Mouse (Mus musculus) liver, postnatal 0 days (tissue): Measurements from ENCODE around the gene P4htm. TPM values are rescaled to one million over a fixed set of nuclear protein-coding genes. Genes with fewer than 3 reads are reported as not detected.

Source experiments
- ATAC-seq: fragments of 200-750 bp; cut with Nextera tagmentation; 2 replicates; pipeline ENCODE4 v1.8.0; 2017; ENCODE audit warnings: mild to moderate bottlenecking, moderate library complexity
- DNase-seq: peaks from one replicate; pipeline ENCODE4 v3.0.0-alpha.2; 2016
- H3K27ac ChIP-seq: fragments of 300-500 bp; sonication (generic); 2 replicates; pipeline ENCODE4 v1.5.1; 2014; ENCODE audit warnings: antibody characterized with exemption, moderate library complexity, mild to moderate bottlenecking, low read depth
- H3K27me3 ChIP-seq: fragments of 300-500 bp; sonication (generic); 2 replicates; pipeline ENCODE4 v1.6.1; 2014; ENCODE audit warnings: low read length, control low read depth, mixed read lengths; ENCODE audit not compliant: insufficient read depth
- H3K36me3 ChIP-seq: fragments of 300-500 bp; sonication (generic); replicated peaks from 2 replicates; pipeline ENCODE4 v1.6.1; 2014; ENCODE audit warnings: mild to moderate bottlenecking, control low read depth, low read length, moderate library complexity, mixed read lengths; ENCODE audit not compliant: insufficient read depth
- H3K4me1 ChIP-seq: fragments of 300-500 bp; sonication (generic); 2 replicates; pipeline ENCODE4 v1.6.1; 2014; ENCODE audit warnings: antibody characterized with exemption, mild to moderate bottlenecking, control low read depth; ENCODE audit not compliant: insufficient read depth
- H3K4me2 ChIP-seq: fragments of 300-500 bp; sonication (generic); 2 replicates; pipeline ENCODE4 v1.6.1; 2014; ENCODE audit warnings: low read depth, mild to moderate bottlenecking, low read length, moderate library complexity, mixed read lengths
- H3K4me3 ChIP-seq: fragments of 300-500 bp; sonication (generic); 2 replicates; pipeline ENCODE4 v1.5.1; 2014; ENCODE audit warnings: low read depth, low read length
- H3K9ac ChIP-seq: fragments of 300-500 bp; sonication (generic); replicated peaks from 2 replicates; pipeline ENCODE4 v1.6.1; 2014; ENCODE audit warnings: mild to moderate bottlenecking, moderate library complexity
- H3K9me3 ChIP-seq: fragments of 300-500 bp; sonication (generic); 2 replicates; pipeline ENCODE4 v1.6.1; 2016; ENCODE audit warnings: mild to moderate bottlenecking, control low read depth, low read length, mixed read lengths
- CTCF ChIP-seq: sonication (generic); IDR thresholded peaks from 2 replicates; pipeline ENCODE4 v1.5.1; 2016; ENCODE audit warnings: antibody characterized with exemption, low read depth
- EP300 ChIP-seq: IDR thresholded peaks from 2 replicates; pipeline ENCODE4 v1.6.1; 2016; ENCODE audit warnings: antibody characterized with exemption, low read depth, mild to moderate bottlenecking
- WGBS: fragments of 180-500 bp; shearing (Covaris S2); extraction: QIAGEN DNeasy Blood & Tissue Kit; methylation state at CpG from one replicate; pipeline ENCODE4 v1.1.7; 2014; ENCODE audit not compliant: insufficient replicate concordance; 5-methylcytosine and 5-hydroxymethylcytosine counted together
- polyA plus RNA-seq: library from polyadenylated mRNA; unstranded; fragments of >200 nt; fragmentation: Nextera tagmentation; extraction: Ambion mirVana; gene quantifications from 2 replicates; pipeline ENCODE4 v1.2.1, GENCODE M21; 2015

The P4htm gene
- polyA plus RNA-seq, 1 experiment from 2014 or later: 0.40 TPM

DNA sequence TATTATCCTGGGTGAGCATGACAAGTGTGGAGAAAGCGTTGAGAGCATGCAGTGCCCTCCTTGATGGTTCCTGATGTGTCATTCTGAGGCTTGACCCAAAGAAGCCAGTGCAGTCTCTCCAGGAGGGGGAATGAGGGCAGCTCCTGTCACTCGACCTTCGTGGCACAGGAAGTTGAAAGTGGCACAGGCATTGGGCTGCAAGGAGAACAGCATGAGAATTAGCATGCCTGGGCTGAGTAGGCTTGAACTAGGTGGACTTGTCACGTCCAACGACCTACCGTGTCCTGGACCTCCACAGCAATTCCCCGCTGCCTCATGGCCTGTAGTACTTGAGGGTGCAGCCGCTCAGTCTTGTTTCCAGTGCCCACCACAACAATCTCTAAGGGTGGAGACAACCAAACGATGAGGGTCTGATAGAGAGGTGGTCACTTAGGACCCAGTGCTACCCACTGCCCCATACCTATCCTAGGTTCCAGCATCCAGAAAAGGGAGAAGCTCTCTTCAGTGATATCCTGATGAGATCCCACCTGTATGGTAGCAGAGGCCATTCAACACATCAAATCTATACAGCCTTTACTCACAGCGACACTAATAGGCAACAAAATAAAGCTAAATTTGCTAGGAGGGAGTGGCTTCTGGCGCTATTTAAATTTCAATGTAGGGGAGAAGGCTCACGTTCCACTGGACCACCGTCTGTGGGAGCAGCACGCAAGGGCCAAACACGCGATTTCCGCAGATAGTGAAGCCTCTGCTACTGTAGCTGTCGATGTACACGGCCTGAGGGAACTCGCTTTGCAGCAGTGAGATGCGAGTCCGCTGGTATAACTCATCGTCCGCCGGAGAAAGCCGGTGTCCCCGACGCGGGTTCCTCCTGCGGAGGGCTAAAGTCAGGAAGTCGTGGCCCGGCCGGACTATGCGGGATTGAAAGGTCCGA, 31.3 kb downstream of the P4htm start:
- H3K27ac ChIP-seq: peak overlapping the region; percentile 97
- DNase-seq (no peak), ATAC-seq (peak; percentile 2)
- peaks cover 35% of the 10 kb centered on the region for H3K36me3 ChIP-seq
- H3K4me3 ChIP-seq: peak overlapping the region; percentile 81
- no peaks in the 10 kb centered on the region for H3K9me3 ChIP-seq
- H3K4me2 ChIP-seq: peak overlapping the region; percentile 100
- H3K4me1 ChIP-seq: peaks cover 46% of the 10 kb centered on the region
- TF ChIP-seq EP300 (no peak), CTCF (no peak)
- H3K27me3 ChIP-seq: no peaks in the 10 kb centered on the region
- 9% methylated on average over 35 of the region's 35 CpGs for WGBS
- H3K9ac ChIP-seq: peak overlapping the region; percentile 85

DNA sequence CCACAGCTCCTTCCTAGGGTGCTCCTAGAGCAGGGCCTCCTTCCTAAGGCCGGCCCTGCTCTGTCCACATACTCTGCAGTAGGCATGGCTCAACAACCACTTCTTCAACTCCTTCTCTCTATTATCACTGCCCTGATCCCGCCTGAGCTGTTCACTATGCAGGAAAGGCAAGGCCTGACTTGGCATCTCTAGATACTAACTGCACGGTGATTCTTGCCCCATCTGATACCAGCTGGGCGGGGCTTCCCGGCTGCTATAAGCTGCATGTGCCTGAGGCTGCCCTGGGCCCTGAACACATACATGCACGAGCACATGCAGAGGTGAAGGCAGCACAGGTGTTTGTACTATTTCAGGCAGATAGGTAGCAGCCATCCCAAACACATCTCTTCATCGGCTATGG, 33.3 kb downstream of the P4htm start:
- H3K9me3 ChIP-seq: no peaks in the 10 kb centered on the region
- H3K27me3 ChIP-seq: no peaks in the 10 kb centered on the region
- H3K4me3 ChIP-seq: no peak overlapping the region
- no peak overlapping the region for H3K9ac ChIP-seq
- H3K27ac ChIP-seq: no peak overlapping the region
- no peak overlapping the region for H3K4me2 ChIP-seq
- H3K36me3 ChIP-seq: peaks cover 40% of the 10 kb centered on the region
- TF ChIP-seq EP300 (no peak), CTCF (no peak)
- DNase-seq (peak; percentile 21), ATAC-seq (no peak)
- H3K4me1 ChIP-seq: peaks cover 34% of the 10 kb centered on the region
- 63% methylated on average over 7 of the region's 7 CpGs for WGBS

DNA sequence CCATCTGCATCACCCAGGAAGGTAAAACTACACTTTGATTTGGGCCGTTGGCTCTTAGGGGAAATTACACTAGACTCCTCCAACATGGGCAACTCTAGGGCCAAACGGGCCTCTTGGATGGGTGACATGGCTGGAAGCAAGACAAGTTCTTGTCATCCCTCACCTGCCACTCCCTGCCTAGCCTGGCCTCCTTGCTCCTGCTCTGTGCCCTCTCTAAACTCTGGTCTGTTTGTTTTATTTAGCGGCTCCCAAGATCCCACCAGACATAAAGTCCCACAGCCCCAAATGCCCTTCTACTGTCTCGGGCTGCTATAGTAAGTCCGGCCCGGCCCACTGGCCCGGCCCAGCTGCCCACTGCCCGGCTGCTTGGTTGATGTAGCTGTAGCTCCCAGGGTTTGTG, 33.8 kb downstream of the P4htm start:
- no peak for ATAC-seq
- no peak for DNase-seq
- H3K4me3 ChIP-seq: no peak overlapping the region
- H3K27me3 ChIP-seq: no peaks in the 10 kb centered on the region
- peaks cover 45% of the 10 kb centered on the region for H3K36me3 ChIP-seq
- H3K9me3 ChIP-seq: no peaks in the 10 kb centered on the region
- H3K4me2 ChIP-seq: no peak overlapping the region
- no peak overlapping the region for H3K27ac ChIP-seq
- TF ChIP-seq EP300 (no peak), CTCF (no peak)
- WGBS: 85% methylated on average over 8 of the region's 8 CpGs
- H3K4me1 ChIP-seq: peaks cover 31% of the 10 kb centered on the region
- H3K9ac ChIP-seq: no peak overlapping the region

DNA sequence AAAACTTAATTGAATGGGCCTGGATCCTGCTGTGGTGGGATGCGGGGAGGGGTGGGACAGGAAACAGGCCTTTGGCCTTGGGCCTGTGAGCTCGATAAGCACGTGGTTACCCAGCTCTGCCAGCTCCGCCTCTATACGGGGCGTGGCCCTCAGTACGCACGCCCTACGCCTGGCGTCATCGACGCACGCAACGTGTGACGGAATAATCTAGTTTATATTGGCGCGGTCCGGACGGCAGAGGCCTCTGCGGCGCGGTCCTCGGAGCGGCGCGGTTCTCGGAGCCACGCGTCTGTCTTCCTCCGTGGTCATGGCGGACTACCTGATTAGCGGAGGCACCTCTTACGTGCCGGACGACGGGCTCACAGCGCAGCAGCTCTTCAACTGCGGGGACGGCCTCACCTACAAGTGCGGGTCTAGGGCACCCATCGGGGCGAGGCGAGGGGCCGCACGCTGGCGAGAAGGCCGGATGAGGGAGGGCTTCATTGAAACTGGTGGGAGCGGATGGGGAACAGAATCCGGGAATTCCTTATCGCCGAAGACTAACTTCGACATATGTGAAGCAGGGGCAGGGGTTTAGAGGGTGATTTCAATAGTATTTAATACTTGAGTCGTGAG, 37.1 kb downstream of the P4htm start, which contains the start of gene Impdh2:
Impdh2 (plus strand) TSS at position 60 of the 615 bp plus-strand sequence.
- Histone ChIP-seq H3K27me3 (no peaks in the 10 kb centered on the region), H3K27ac (peak within 1 kb of the TSS; percentile 75), H3K36me3 (peaks cover 67% of the 10 kb centered on the region), H3K9me3 (no peaks in the 10 kb centered on the region), H3K4me1 (peaks cover 14% of the 10 kb centered on the region), H3K4me3 (peak within 1 kb of the TSS; percentile 66), H3K9ac (peak within 1 kb of the TSS; percentile 84), H3K4me2 (peak within 1 kb of the TSS; percentile 94)
- ATAC-seq (peak; percentile 99), DNase-seq (peak; percentile 97)
- WGBS: under 1% methylated on average over 52 of the region's 53 CpGs
- peak; percentile 22 for TF ChIP-seq CTCF
- no peak for TF ChIP-seq EP300

DNA sequence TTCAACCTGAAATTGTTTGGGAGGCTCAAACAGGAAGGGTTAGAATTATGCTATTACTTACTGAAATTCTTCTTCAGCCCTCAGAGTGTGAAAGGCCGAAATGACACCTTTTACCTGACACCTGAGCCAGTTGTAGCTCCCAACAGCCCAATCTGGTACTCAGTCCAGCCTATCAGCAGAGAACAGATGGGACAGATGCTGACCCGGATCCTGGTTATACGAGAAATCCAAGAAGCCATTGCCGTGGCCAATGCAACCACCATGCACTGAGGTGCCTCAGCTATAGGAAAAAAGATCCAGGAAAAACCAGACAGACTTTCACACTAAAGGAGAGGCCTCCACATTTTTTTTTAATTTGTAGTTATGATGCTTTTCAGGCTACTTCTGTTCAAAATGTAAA, 38.3 kb downstream of the P4htm start:
- 81% methylated on average over 4 of the region's 4 CpGs for WGBS
- no peak overlapping the region for H3K4me3 ChIP-seq
- peaks cover 67% of the 10 kb centered on the region for H3K36me3 ChIP-seq
- DNase-seq: no peak
- no peaks in the 10 kb centered on the region for H3K9me3 ChIP-seq
- H3K27ac ChIP-seq: peak overlapping the region; percentile 2; the same call in 1 of the 2 replicates
- ATAC-seq: no peak
- H3K4me2 ChIP-seq: no peak overlapping the region
- TF ChIP-seq EP300 (no peak), CTCF (no peak)
- no peak overlapping the region for H3K9ac ChIP-seq
- no peaks in the 10 kb centered on the region for H3K27me3 ChIP-seq
- H3K4me1 ChIP-seq: peaks cover 13% of the 10 kb centered on the region

DNA sequence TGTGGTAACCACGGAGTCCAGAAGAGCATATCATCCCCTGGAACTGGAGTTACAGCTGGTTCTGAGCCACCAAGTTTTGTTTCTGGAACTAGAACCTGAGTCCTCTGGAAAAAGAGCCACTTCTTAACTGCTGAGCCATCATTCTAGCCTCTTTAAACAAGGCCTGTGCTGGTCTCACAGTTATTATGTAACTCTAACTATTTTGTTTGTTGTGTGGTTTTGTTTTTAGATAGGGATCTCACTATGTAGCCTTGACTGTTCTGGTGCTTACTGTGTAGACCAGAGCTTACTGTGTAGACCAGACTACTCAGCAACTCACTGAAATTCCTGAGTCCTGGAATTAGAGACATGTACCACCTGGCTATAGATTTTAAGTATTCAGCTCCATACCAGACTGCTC, 50.6 kb downstream of the P4htm start:
- WGBS: 76% methylated on average over 1 of the region's 1 CpGs
- H3K9ac ChIP-seq: no peak overlapping the region
- no peaks in the 10 kb centered on the region for H3K27me3 ChIP-seq
- 0 out of 2 replicates have a peak, but pooled peaks cover 3% of the 10 kb centered on the region for H3K4me1 ChIP-seq
- no peak for TF ChIP-seq EP300
- TF ChIP-seq CTCF: no peak
- peaks cover 78% of the 10 kb centered on the region for H3K36me3 ChIP-seq
- H3K27ac ChIP-seq: no peak overlapping the region
- H3K9me3 ChIP-seq: no peaks in the 10 kb centered on the region
- H3K4me2 ChIP-seq: no peak overlapping the region
- no peak overlapping the region for H3K4me3 ChIP-seq
- ATAC-seq (no peak), DNase-seq (no peak)
